Comparison of ENCODE assay signal across 11 mouse cellular contexts in genomic region chr12:107047059-107047531, GRCm38 (mm10).
DNase-seq lines count a peak whose midpoint lies in the region; ATAC-seq and TF ChIP-seq lines count a peak whose summit lies in the region.
"Had no signal": no experiment of that assay in that cellular context is flagged by ENCODE, and none has a peak within 500 bp of the region (broad histone marks: within the 10 kb centered on the region; RNA-seq: fewer than 3 reads in every experiment).

No protein-coding gene starts in this region.

- no peak for TF ChIP-seq CTCF in forebrain, postnatal 0 days (IDR thresholded peaks at IDR 0.05; ENCODE audit: low read depth)

- peak; percentile 85 for ATAC-seq in activated CD4-positive, CD25-positive, alpha-beta regulatory T cell, adult 4 months
- no peak for ATAC-seq in forebrain, postnatal 0 days
- no peak for ATAC-seq in megakaryocyte-erythroid progenitor cell, adult 5-6 weeks (replicated peaks; ENCODE audit: low FRiP score, low TSS enrichment, poor library complexity, severe bottlenecking)

- H3K27ac ChIP-seq in forebrain, postnatal 0 days (ENCODE audit: low read depth, low read length), result no peak overlapping the region
- H3K27ac ChIP-seq: liver, embryonic 14.5 days; neural tube, embryonic 13.5 days had no signal

- H3K4me2 ChIP-seq in forebrain, postnatal 0 days (ENCODE audit: low read depth), result 0 out of 2 replicates have a peak overlapping the region, but pooled peaks have one; percentile 10
- H3K4me2 ChIP-seq: neural tube, embryonic 13.5 days had no signal

- no peaks in the 10 kb centered on the region for H3K36me3 ChIP-seq in forebrain, postnatal 0 days (ENCODE audit: insufficient read depth)
- H3K36me3 ChIP-seq: neural tube, embryonic 13.5 days had no signal

- H3K27me3 ChIP-seq in forebrain, postnatal 0 days (ENCODE audit: insufficient read depth, low read length), result no peaks in the 10 kb centered on the region
- H3K27me3 ChIP-seq: neural tube, embryonic 13.5 days had no signal

- WGBS in forebrain, postnatal 0 days, result 44% methylated on average over 13 of the region's 13 CpGs

- H3K4me1 ChIP-seq in forebrain, postnatal 0 days (ENCODE audit: insufficient read depth), result no peaks in the 10 kb centered on the region

- no peaks in the 10 kb centered on the region for H3K9me3 ChIP-seq in forebrain, postnatal 0 days (ENCODE audit: low read length)
- H3K9me3 ChIP-seq: neural tube, embryonic 13.5 days had no signal

- no peak overlapping the region for H3K9ac ChIP-seq in forebrain, postnatal 0 days
- H3K9ac ChIP-seq: liver, embryonic 14.5 days; neural tube, embryonic 13.5 days had no signal

- DNase-seq in layer of hippocampus, adult 9-11 months, result peak; percentile 11
- no peak for DNase-seq in layer of hippocampus, adult 8-10 months (ENCODE audit: low spot score in 2 of 2)
- DNase-seq in forebrain, postnatal 0 days, result peak; percentile 33
- DNase-seq in telencephalon, adult 2 months (ENCODE audit: low read depth, low spot score), result peak; percentile 42
- no peak for DNase-seq in adipocyte (ENCODE audit: low spot score)
- no peak for DNase-seq in adrenal gland, adult 8-10 months
- DNase-seq: kidney, postnatal 25 days had no signal

- no peak overlapping the region for H3K4me3 ChIP-seq in forebrain, postnatal 0 days (ENCODE audit: low read depth, low read length)
- H3K4me3 ChIP-seq: neural tube, embryonic 13.5 days had no signal

Comparison
In these comparisons a context has a peak if more than half of its experiments do, and no peak if none do; other contexts are left out.
1. DNase-seq: peak in layer of hippocampus, adult 9-11 months (single experiment), forebrain, postnatal 0 days (single experiment) and telencephalon, adult 2 months (single experiment); none in layer of hippocampus, adult 8-10 months (0 of 2), adipocyte (single experiment) and adrenal gland, adult 8-10 months (single experiment).